Mouse (Mus musculus) lung, adult 2 months (tissue): ENCODE data around the gene Ankrd33b.

Experiments used
- CTCF ChIP-seq: fragments of 200-500 bp; IDR thresholded peaks from 2 replicates; pipeline ENCODE4 v1.5.1; 2011; ENCODE audit warnings: mild to moderate bottlenecking, low read length, control low read depth; ENCODE audit not compliant: insufficient read depth
- POLR2A ChIP-seq: fragments of 200-500 bp; IDR thresholded peaks from 2 replicates; pipeline ENCODE4 v1.6.1; 2011; ENCODE audit warnings: low read depth, mild to moderate bottlenecking, control low read depth, low read length, borderline replicate concordance; ENCODE audit errors: extremely low read depth

GRCm38 (mm10) chr15:31247035-31247434, 120.5 kb downstream of the Ankrd33b start:
- no peak for TF ChIP-seq POLR2A
- TF ChIP-seq CTCF = no peak
